Mouse (Mus musculus): ENCODE measurements at regions not wholly inside any gene's neighbourhood (a gene's known extent, or its start where the extent isn't known, plus 50 kb on each side); places are given as distances from the start of the nearest gene placed in this dataset.
A peak's percentile ranks its signal among the peaks of the same experiment; 100 is the strongest.
"Not testable (repeated sequence)": the region's sequence is repeated elsewhere in the genome, so short reads cannot be mapped to it uniquely, and the experiment has no call there.

DNA sequence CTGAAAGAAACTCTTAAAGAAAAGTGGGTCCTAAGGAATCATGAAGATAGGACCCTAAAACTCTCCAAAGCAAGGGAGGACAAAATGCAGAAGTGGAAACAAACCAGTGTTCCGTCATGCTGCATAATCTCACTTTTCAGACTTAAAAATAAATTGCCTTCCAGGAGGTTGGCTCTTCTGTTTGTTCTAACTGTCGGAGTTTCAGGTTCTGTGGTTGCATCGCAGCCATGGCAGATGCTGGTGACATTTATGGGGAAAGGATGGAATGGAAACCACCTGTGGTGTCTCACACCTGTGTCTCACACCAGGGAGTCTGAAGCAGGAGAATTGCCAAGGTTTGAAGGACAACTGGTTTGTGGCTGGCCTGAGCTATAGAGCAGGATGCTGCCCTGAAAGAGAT is 50.9 kb upstream of the Hivep1 start:
- DNase-seq, result no peak

- peak; percentile 90 for DNase-seq
Observed at GRCm38 (mm10) chr13:41997883-41998282, 53.9 kb upstream of the Hivep1 start.

GRCm38 (mm10) chr13:41994126-41994525 is 57.7 kb upstream of the Hivep1 start:
- DNase-seq, result peak; percentile 95

DNA sequence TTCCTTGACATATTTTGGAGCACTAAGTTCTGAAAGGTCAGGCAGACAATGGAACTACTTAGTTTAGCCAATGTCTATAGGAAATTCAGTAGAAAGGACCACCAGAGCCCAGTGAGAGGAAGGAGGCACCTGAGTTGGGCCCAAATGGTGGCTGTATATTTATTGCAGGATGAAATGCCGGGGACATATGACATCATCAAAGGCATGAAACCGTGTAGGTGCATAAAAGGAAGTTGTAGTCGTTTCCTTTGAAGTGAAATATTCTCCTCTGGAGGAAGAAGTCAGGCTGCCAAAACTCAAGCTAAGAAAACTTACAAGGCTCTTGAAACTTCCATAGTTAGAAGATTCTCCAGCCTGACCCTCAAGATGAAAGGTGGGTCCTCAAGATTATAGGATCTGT is 75.9 kb upstream of the Hivep1 start:
- DNase-seq, result no peak

GRCm38 (mm10) chr13:41962915-41963314 is 88.9 kb upstream of the Hivep1 start:
- no peak for DNase-seq

- not testable (repeated sequence) for DNase-seq
Observed at GRCm38 (mm10) chr13:41960960-41961359, 90.9 kb upstream of the Hivep1 start.

- DNase-seq, result peak; percentile 95
Observed at GRCm38 (mm10) chr13:41957932-41958331, 93.9 kb upstream of the Hivep1 start.

- no peak for DNase-seq
Observed at GRCm38 (mm10) chr13:41955884-41956283, 95.9 kb upstream of the Hivep1 start.

GRCm38 (mm10) chr13:41955198-41955597 is 96.6 kb upstream of the Hivep1 start:
- DNase-seq, result no peak

GRCm38 (mm10) chr13:41952453-41952852 is 99.4 kb upstream of the Hivep1 start:
- DNase-seq, result peak; percentile 92

DNA sequence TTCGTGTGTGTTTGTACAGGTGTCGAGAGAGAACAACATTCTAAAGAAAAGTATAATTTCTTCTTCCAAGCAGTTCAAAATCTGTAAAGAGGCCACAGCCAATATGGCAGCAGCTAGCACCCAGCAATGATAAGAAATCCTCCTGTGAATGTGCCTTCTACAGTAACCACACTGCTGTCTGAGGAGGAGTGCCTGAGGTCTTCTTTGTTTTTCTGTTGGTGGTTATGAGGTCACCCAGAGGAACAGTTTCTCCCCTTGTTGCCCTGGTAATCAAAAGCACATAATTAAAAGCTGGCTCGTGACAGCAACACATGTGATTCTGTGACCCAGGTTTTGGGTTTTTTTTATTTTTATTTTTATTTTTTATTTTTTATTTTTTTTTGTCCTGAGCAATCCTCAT is 100.8 kb upstream of the Adtrp start:
- no peak for DNase-seq

DNA sequence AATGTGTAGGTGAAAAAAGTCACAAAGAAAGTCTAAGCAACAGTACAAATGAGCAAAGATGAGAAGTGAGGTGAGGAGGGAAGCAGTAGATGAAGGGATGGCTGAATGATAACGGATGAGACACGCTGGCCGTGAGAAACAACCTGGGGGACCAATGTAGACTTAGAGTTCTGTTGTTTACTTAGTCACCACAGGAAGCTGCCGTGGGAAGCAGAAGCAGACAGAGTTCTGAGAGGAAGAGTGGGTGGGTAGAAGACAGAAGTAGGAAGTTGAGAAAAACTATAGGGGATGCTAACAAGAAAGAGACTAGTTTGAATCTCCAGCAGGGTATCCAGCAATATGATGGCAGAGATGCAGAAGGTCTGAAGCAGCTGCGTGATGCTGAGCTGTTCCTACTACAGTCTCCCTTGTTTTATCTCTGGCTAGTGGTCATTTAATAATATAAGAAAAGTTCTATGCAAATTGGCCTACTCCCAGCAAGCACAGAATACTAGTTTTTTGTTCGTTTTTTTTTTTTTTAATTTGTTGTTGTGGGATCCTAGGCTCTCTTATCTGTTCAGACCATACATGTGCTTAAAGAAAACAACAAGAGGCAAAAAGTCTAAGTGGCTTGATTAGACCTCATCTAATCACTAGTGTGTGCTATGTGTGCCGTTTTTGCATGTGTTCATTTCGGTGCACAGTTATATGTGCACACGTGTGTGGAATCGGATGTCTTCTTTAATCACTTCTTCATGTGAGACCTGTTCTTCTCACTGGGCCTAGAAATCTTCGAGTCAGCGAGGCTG is 85.0 kb upstream of the Adtrp start:
- DNase-seq, result peak; percentile 82

GRCm38 (mm10) chr13:41929768-41930167 is 82.3 kb upstream of the Adtrp start:
- DNase-seq, result no peak

GRCm38 (mm10) chr13:41925851-41926250 is 78.4 kb upstream of the Adtrp start:
- not testable (repeated sequence) for DNase-seq

DNA sequence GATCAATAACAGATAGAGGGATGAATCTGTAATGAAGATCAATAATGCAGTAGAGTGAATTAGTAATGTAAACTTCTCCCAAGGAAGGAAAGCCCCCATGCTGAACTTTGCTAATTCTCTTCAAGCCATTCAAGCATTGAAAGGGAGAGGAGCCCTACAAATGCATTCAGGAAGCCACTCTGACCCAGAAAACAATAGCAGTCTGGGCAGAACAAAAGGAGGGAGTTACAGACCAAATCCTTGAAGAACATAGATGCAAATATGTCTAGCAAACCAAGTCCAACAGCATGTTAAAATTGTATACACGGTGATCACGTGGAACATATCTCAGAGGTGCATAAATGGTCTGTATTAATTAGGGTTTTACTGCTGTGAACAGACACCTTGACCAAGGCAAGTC is 77.7 kb upstream of the Adtrp start:
- no peak for DNase-seq

- no peak for DNase-seq
Observed at GRCm38 (mm10) chr13:41921178-41921577, 73.7 kb upstream of the Adtrp start.

GRCm38 (mm10) chr13:41918525-41918924 is 71.0 kb upstream of the Adtrp start:
- DNase-seq, result peak; percentile 80

DNA sequence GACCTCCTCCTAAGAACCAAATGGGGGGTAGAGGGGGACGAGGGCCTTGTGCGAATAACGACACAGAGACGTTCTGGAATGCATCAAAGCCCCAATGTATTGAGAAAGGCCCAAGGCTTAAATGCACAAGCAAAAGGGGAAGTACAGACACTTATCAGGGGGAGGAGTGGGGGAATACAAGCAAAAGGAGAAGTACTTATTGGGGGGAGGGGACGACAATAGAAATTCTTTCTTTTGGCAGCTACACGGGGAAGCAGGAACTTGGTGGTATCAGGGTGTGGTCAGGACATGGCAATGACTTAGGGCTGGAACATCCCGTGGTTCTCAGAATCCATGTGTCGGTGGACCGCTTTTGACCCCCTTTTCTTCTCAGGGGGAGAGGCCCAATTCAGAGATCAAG is 68.3 kb upstream of the Adtrp start:
- not testable (repeated sequence) for DNase-seq

- peak; percentile 87 for DNase-seq
Observed at GRCm38 (mm10) chr13:41910736-41911135, 63.3 kb upstream of the Adtrp start.

- DNase-seq, result peak; percentile 93
Observed at GRCm38 (mm10) chr13:41910236-41910635, 62.8 kb upstream of the Adtrp start.

- DNase-seq, result no peak
Observed at GRCm38 (mm10) chr13:41907027-41907426, 59.5 kb upstream of the Adtrp start.

DNA sequence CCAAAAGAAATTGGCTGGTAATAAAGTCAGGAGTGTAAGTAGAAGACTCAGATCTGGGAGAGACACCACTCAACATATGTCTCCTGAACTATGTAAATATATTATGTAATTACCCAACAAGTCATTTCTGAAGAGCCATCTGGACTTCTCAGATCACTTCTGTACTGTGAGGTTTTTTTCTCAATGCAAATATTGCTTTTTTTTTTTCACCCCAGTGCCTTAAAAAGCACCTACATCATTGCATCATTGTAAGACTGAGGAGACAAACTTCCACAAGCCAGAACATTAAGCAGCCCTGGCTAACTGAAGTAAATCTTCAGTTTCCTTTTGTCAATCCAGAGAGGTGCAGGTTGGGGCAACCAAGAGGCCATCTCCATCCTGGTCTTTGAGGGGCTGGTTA is 55.8 kb upstream of the Adtrp start:
- no peak for DNase-seq

- DNase-seq, result peak; percentile 74
Observed at GRCm38 (mm10) chr13:41899837-41900463, 52.5 kb upstream of the Adtrp start.

DNA sequence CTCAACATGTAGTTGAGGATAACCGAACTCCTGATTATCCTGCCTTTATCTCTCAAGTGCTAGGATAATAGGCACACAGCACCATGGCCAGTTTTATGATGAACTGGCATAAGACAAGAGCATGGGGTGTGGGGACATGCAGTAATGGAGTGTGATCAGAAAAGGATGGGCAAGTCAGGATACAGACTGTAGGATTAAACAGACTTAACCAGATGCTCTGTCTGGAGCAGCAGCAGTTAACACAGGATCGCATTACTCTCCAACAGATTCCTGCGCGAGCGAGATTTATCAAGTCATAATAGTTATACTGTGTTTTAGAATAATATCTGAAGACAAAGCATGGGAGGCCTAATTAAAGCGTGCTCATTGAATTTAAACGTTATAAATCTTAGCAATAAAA is 51.8 kb upstream of the Adtrp start:
- peak; percentile 51 for DNase-seq
